Mouse (Mus musculus): Measurements from ENCODE around the gene Mbtd1. TPM values are rescaled to one million over a fixed set of nuclear protein-coding genes. Genes with fewer than 3 reads are reported as not detected.
A peak's percentile ranks its signal among the peaks of the same experiment; 100 is the strongest.

Gene Mbtd1
- polyA plus RNA-seq, 1 experiment from 2014 or later, result 26.7 TPM

GRCm38 (mm10) chr11:93987026-93987425 is 101.4 kb downstream of the Mbtd1 start:
- H3K9ac ChIP-seq (replicated peaks; ENCODE audit: low read length), result no peak overlapping the region
- no peaks in the 10 kb centered on the region for H3K36me3 ChIP-seq (ENCODE audit: control insufficient read depth, insufficient read depth, low read length)
- ATAC-seq (ENCODE audit: low FRiP score, low TSS enrichment) (no peak), DNase-seq (no peak)
- H3K9me3 ChIP-seq (ENCODE audit: control insufficient read depth, low read length), result no peaks in the 10 kb centered on the region
- no peak overlapping the region for H3K4me3 ChIP-seq (replicated peaks; ENCODE audit: low read depth, low read length)
- H3K4me2 ChIP-seq (ENCODE audit: low read length), result no peak overlapping the region
- H3K4me1 ChIP-seq (ENCODE audit: control insufficient read depth, insufficient read depth, low read length), result no peaks in the 10 kb centered on the region
- H3K27me3 ChIP-seq (ENCODE audit: control insufficient read depth, insufficient read depth, low read length), result no peaks in the 10 kb centered on the region
- H3K27ac ChIP-seq (replicated peaks; ENCODE audit: low read depth, low read length), result no peak overlapping the region
- 88% methylated on average over 4 of the region's 4 CpGs for WGBS

GRCm38 (mm10) chr11:93987625-93988327 is 102.1 kb downstream of the Mbtd1 start:
- Histone ChIP-seq H3K9ac (replicated peaks; ENCODE audit: low read length) (no peak overlapping the region), H3K4me1 (ENCODE audit: control insufficient read depth, insufficient read depth, low read length) (no peaks in the 10 kb centered on the region), H3K36me3 (ENCODE audit: control insufficient read depth, insufficient read depth, low read length) (no peaks in the 10 kb centered on the region), H3K4me2 (ENCODE audit: low read length) (no peak overlapping the region), H3K27ac (replicated peaks; ENCODE audit: low read depth, low read length) (no peak overlapping the region), H3K9me3 (ENCODE audit: control insufficient read depth, low read length) (no peaks in the 10 kb centered on the region), H3K27me3 (ENCODE audit: control insufficient read depth, insufficient read depth, low read length) (no peaks in the 10 kb centered on the region), H3K4me3 (replicated peaks; ENCODE audit: low read depth, low read length) (no peak overlapping the region)
- DNase-seq, result no peak
- no peak for ATAC-seq (ENCODE audit: low FRiP score, low TSS enrichment)
- 76% methylated on average over 8 of the region's 8 CpGs for WGBS

- Histone ChIP-seq H3K4me2 (ENCODE audit: low read length) (no peak overlapping the region), H3K9me3 (ENCODE audit: control insufficient read depth, low read length) (no peaks in the 10 kb centered on the region), H3K27me3 (ENCODE audit: control insufficient read depth, insufficient read depth, low read length) (no peaks in the 10 kb centered on the region), H3K4me1 (ENCODE audit: control insufficient read depth, insufficient read depth, low read length) (no peaks in the 10 kb centered on the region), H3K9ac (replicated peaks; ENCODE audit: low read length) (no peak overlapping the region), H3K4me3 (replicated peaks; ENCODE audit: low read depth, low read length) (no peak overlapping the region), H3K27ac (replicated peaks; ENCODE audit: low read depth, low read length) (no peak overlapping the region), H3K36me3 (ENCODE audit: control insufficient read depth, insufficient read depth, low read length) (no peaks in the 10 kb centered on the region)
- 74% methylated on average over 12 of the region's 12 CpGs for WGBS
- ATAC-seq (ENCODE audit: low FRiP score, low TSS enrichment) (no peak), DNase-seq (no peak)
These were observed 102.8 kb downstream of the Mbtd1 start for GRCm38 (mm10) chr11:93988328-93989062.

GRCm38 (mm10) chr11:93994531-93994930 is 108.9 kb downstream of the Mbtd1 start:
- Histone ChIP-seq H3K9ac (replicated peaks; ENCODE audit: low read length) (no peak overlapping the region), H3K36me3 (ENCODE audit: control insufficient read depth, insufficient read depth, low read length) (no peaks in the 10 kb centered on the region), H3K27me3 (ENCODE audit: control insufficient read depth, insufficient read depth, low read length) (no peaks in the 10 kb centered on the region), H3K9me3 (ENCODE audit: control insufficient read depth, low read length) (no peaks in the 10 kb centered on the region), H3K27ac (replicated peaks; ENCODE audit: low read depth, low read length) (no peak overlapping the region), H3K4me1 (ENCODE audit: control insufficient read depth, insufficient read depth, low read length) (peaks cover 25% of the 10 kb centered on the region), H3K4me2 (ENCODE audit: low read length) (peak overlapping the region; percentile 93), H3K4me3 (replicated peaks; ENCODE audit: low read depth, low read length) (no peak overlapping the region)
- ATAC-seq (ENCODE audit: low FRiP score, low TSS enrichment), result no peak
- WGBS, result 61% methylated on average over 5 of the region's 5 CpGs
- DNase-seq, result no peak

GRCm38 (mm10) chr11:93995111-93995719 is 109.6 kb downstream of the Mbtd1 start:
- peak overlapping the region; percentile 93 for H3K4me2 ChIP-seq (ENCODE audit: low read length)
- H3K4me3 ChIP-seq (replicated peaks; ENCODE audit: low read depth, low read length), result peak overlapping the region; percentile 84
- peak overlapping the region; percentile 92 for H3K27ac ChIP-seq (replicated peaks; ENCODE audit: low read depth, low read length)
- no peaks in the 10 kb centered on the region for H3K27me3 ChIP-seq (ENCODE audit: control insufficient read depth, insufficient read depth, low read length)
- peak; percentile 3; the same call in 1 of the 2 replicates for ATAC-seq (ENCODE audit: low FRiP score, low TSS enrichment)
- no peaks in the 10 kb centered on the region for H3K9me3 ChIP-seq (ENCODE audit: control insufficient read depth, low read length)
- H3K4me1 ChIP-seq (ENCODE audit: control insufficient read depth, insufficient read depth, low read length), result peaks cover 25% of the 10 kb centered on the region
- H3K9ac ChIP-seq (replicated peaks; ENCODE audit: low read length), result peak overlapping the region; percentile 90
- WGBS, result 10% methylated on average over 15 of the region's 15 CpGs
- H3K36me3 ChIP-seq (ENCODE audit: control insufficient read depth, insufficient read depth, low read length), result no peaks in the 10 kb centered on the region
- no peak for DNase-seq

- DNase-seq, result peak; percentile 98
- Histone ChIP-seq H3K4me1 (ENCODE audit: control insufficient read depth, insufficient read depth, low read length) (peaks cover 25% of the 10 kb centered on the region), H3K4me3 (replicated peaks; ENCODE audit: low read depth, low read length) (peak within 1 kb of the TSS; percentile 84), H3K36me3 (ENCODE audit: control insufficient read depth, insufficient read depth, low read length) (no peaks in the 10 kb centered on the region), H3K27ac (replicated peaks; ENCODE audit: low read depth, low read length) (peak within 1 kb of the TSS; percentile 92), H3K4me2 (ENCODE audit: low read length) (peak within 1 kb of the TSS; percentile 93), H3K27me3 (ENCODE audit: control insufficient read depth, insufficient read depth, low read length) (no peaks in the 10 kb centered on the region), H3K9me3 (ENCODE audit: control insufficient read depth, low read length) (no peaks in the 10 kb centered on the region), H3K9ac (replicated peaks; ENCODE audit: low read length) (peak within 1 kb of the TSS; percentile 90)
- peak; percentile 93 for ATAC-seq (ENCODE audit: low FRiP score, low TSS enrichment)
- under 1% methylated on average over 69 of the region's 70 CpGs for WGBS
These were observed 110.2 kb downstream of the Mbtd1 start, which contains the start of gene Spag9 for GRCm38 (mm10) chr11:93995720-93996305. TSS of gene Spag9 (plus strand) at chr11:93996091.

Other genes with a start within 250 kb of the Mbtd1 start
- gene Utp18, start 86 bp upstream of the Mbtd1 start, polyA plus RNA-seq (2014; fragmentation: Nextera tagmentation; extraction: Ambion mirVana), result 31.2 and 37.8 TPM in 2 replicates
- 75.8 and 79.0 TPM in 2 replicates for gene Nme2, start 70.4 kb downstream of the Mbtd1 start, polyA plus RNA-seq (2014; fragmentation: Nextera tagmentation; extraction: Ambion mirVana)
- gene Gm20390, start 82.4 kb downstream of the Mbtd1 start, polyA plus RNA-seq (2014; fragmentation: Nextera tagmentation; extraction: Ambion mirVana), result 269 and 321 TPM in 2 replicates
- 439 and 597 TPM in 2 replicates for gene Nme1, start 82.7 kb downstream of the Mbtd1 start, polyA plus RNA-seq (2014; fragmentation: Nextera tagmentation; extraction: Ambion mirVana)
- 112 and 140 TPM in 2 replicates for gene Spag9, start 110.2 kb downstream of the Mbtd1 start, polyA plus RNA-seq (2014; fragmentation: Nextera tagmentation; extraction: Ambion mirVana)

All from midbrain, embryonic 14.5 days (tissue).